ENCODE assay signal across 10 mouse cellular contexts in the genomic region with DNA sequence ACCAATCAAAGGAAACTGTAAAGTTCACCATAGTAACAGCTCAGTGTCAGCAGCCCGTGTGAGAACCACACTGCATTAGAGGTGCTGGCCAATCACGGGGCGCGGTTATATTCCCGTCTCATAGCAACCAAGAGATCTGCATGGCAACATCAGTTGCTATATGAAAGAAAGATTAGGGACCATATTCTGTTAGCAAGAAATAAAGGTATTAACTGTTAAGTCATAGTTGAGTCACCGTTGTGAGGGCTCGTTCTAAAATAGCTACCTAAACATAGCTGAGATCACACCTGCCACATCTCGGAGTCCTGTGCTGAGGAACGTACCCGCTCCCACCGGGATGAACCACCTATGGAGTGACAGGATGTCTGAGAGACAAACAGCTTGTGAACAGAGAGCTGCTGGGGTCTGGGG.
DNase-seq lines count a peak whose midpoint lies in the region; ATAC-seq lines count a peak whose summit lies in the region.
"Had no signal": no experiment of that assay in that cellular context is flagged by ENCODE, and none has a peak within 500 bp of the region (broad histone marks: within the 10 kb centered on the region; RNA-seq: fewer than 3 reads in every experiment).

No protein-coding gene starts in this region.

- H3K27ac ChIP-seq in midbrain, embryonic 11.5 days (ENCODE audit: low read depth, low read length) = no peak overlapping the region
- H3K27ac ChIP-seq in midbrain, embryonic 10.5 days (replicated peaks) = no peak overlapping the region
- H3K27ac ChIP-seq in hindbrain, embryonic 13.5 days = peak overlapping the region; percentile 72

- 87% methylated on average over 11 of the region's 11 CpGs for WGBS in midbrain, embryonic 11.5 days
- 89% methylated on average over 11 of the region's 11 CpGs for WGBS in midbrain, embryonic 10.5 days
- WGBS in hindbrain, embryonic 13.5 days = 57% methylated on average over 11 of the region's 11 CpGs

- H3K4me3 ChIP-seq in midbrain, embryonic 11.5 days (ENCODE audit: low read depth, low read length) = no peak overlapping the region
- no peak overlapping the region for H3K4me3 ChIP-seq in midbrain, embryonic 10.5 days
- H3K4me3 ChIP-seq in hindbrain, embryonic 13.5 days = peak overlapping the region; percentile 5; the same call in 1 of the 2 replicates

- peak; percentile 69; the same call in 1 of the 2 replicates for ATAC-seq in midbrain, embryonic 11.5 days (ENCODE audit: low FRiP score)
- ATAC-seq in hindbrain, embryonic 13.5 days (ENCODE audit: low FRiP score) = peak; percentile 96
- ATAC-seq in inflammation-experienced regulatory T-cells, adult 6 months = no peak
- ATAC-seq: intestine, postnatal 0 days had no signal

- intact Hi-C loops in left cerebral cortex, postnatal 36 days (cut with DNase I) = no loop called here

- H3K9ac ChIP-seq in midbrain, embryonic 11.5 days (ENCODE audit: low read length) = no peak overlapping the region
- no peak overlapping the region; the same call in 1 of the 2 replicates for H3K9ac ChIP-seq in hindbrain, embryonic 13.5 days

- H3K27me3 ChIP-seq in midbrain, embryonic 11.5 days (ENCODE audit: control insufficient read depth, insufficient read depth, low read length) = no peaks in the 10 kb centered on the region
- no peaks in the 10 kb centered on the region for H3K27me3 ChIP-seq in midbrain, embryonic 10.5 days (ENCODE audit: low read depth, poor library complexity, severe bottlenecking)
- H3K27me3 ChIP-seq in hindbrain, embryonic 13.5 days = no peaks in the 10 kb centered on the region

- no peaks in the 10 kb centered on the region for H3K9me3 ChIP-seq in midbrain, embryonic 11.5 days (ENCODE audit: control insufficient read depth, low read length)
- H3K9me3 ChIP-seq in midbrain, embryonic 10.5 days (replicated peaks) = no peaks in the 10 kb centered on the region
- no peaks in the 10 kb centered on the region for H3K9me3 ChIP-seq in hindbrain, embryonic 13.5 days

- H3K4me1 ChIP-seq in midbrain, embryonic 11.5 days (ENCODE audit: control insufficient read depth, insufficient read depth, low read length) = peaks cover 6% of the 10 kb centered on the region; the same call in 1 of the 2 replicates
- H3K4me1 ChIP-seq in midbrain, embryonic 10.5 days = peaks cover 16% of the 10 kb centered on the region
- peaks cover 23% of the 10 kb centered on the region for H3K4me1 ChIP-seq in hindbrain, embryonic 13.5 days (replicated peaks)

- H3K4me2 ChIP-seq in midbrain, embryonic 11.5 days = no peak overlapping the region
- H3K4me2 ChIP-seq in hindbrain, embryonic 13.5 days = peak overlapping the region; percentile 28

- no peak for DNase-seq in midbrain, embryonic 11.5 days (ENCODE audit: low spot score, missing footprints)
- DNase-seq in midbrain, embryonic 10.5 days (ENCODE audit: low spot score) = no peak
- peak; percentile 61 to 67 for DNase-seq in left cerebral cortex, postnatal 36 days (ENCODE audit: low spot score in 2 of 2)
- DNase-seq in telencephalon, adult 2 months (ENCODE audit: low read depth, low spot score) = peak; percentile 91
- DNase-seq in thymus, postnatal 4 days = no peak
- no peak for DNase-seq in adrenal gland, postnatal 25 days
- DNase-seq: lung, postnatal 4 days had no signal

- no peaks in the 10 kb centered on the region for H3K36me3 ChIP-seq in midbrain, embryonic 11.5 days (ENCODE audit: control insufficient read depth, insufficient read depth, low read length)
- H3K36me3 ChIP-seq in midbrain, embryonic 10.5 days = no peaks in the 10 kb centered on the region
- no peaks in the 10 kb centered on the region for H3K36me3 ChIP-seq in hindbrain, embryonic 13.5 days

Comparison
In these comparisons a context has a peak if more than half of its experiments do, and no peak if none do; other contexts are left out.
1. DNase-seq: peak in left cerebral cortex, postnatal 36 days (2 of 2) and telencephalon, adult 2 months (single experiment); none in midbrain, embryonic 11.5 days (single experiment), midbrain, embryonic 10.5 days (single experiment), thymus, postnatal 4 days (single experiment) and adrenal gland, postnatal 25 days (single experiment).